Mouse (Mus musculus): ENCODE measurements around the gene Samd3. TPM values are rescaled to one million over a fixed set of nuclear protein-coding genes. Genes with fewer than 3 reads are reported as not detected.
A peak's percentile ranks its signal among the peaks of the same experiment; 100 is the strongest.

Gene Samd3
- polyA plus RNA-seq, 1 experiment from 2014 or later, result not detected

DNA sequence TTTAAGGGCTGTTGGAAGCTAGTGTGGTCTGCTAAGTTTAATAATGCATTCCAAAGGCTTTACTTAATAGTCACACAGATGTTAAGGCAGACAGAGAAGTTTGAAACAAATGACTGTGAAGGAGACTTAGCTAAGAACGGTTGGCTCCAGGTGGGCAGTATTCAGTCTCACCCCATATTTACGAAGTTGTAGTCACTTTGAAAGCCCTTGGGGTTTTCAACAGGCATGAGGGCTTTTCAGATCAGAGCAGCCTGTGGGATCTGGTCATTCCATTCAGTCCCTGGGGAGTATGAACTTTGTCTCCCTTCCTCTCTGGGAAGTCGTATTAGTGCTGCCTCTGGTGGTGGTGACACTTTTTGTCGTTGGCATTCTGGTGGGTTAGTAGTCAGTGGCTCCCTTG is 9.1 kb downstream of the Samd3 start:
- H3K4me3 ChIP-seq (ENCODE audit: low read length), result no peak overlapping the region
- ATAC-seq, result no peak
- WGBS, result 51% methylated on average over 4 of the region's 4 CpGs
- no peaks in the 10 kb centered on the region for H3K27me3 ChIP-seq (replicated peaks; ENCODE audit: control insufficient read depth, insufficient read depth, low read length)
- no peaks in the 10 kb centered on the region for H3K9me3 ChIP-seq (ENCODE audit: control insufficient read depth, low read length)
- H3K4me2 ChIP-seq (ENCODE audit: low read depth, low read length), result no peak overlapping the region
- H3K27ac ChIP-seq (ENCODE audit: low read length), result no peak overlapping the region
- no peaks in the 10 kb centered on the region for H3K4me1 ChIP-seq (ENCODE audit: control insufficient read depth, insufficient read depth, low read length)
- H3K36me3 ChIP-seq (ENCODE audit: control insufficient read depth, insufficient read depth, low read length), result no peaks in the 10 kb centered on the region
- no peak overlapping the region for H3K9ac ChIP-seq (ENCODE audit: low read depth, low read length)

DNA sequence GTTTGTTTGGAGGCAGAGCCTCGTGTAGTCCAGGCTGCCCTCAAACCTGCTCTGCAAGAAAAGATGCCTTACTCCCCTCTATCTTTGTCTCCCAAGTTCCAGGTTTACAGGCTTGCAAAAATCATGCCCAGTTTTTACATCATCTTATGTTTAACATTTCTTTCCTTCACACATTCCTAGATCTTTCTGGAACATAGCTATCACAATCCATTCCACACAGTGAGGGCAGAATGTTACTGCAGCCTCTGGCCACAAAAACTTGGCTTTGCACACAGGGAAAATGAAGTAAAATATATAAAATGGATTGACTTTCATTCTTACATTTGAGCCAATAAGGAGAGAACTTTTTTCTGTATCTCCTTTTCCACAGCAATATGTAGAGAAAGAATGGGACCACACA is 9.6 kb downstream of the Samd3 start:
- Histone ChIP-seq H3K27ac (ENCODE audit: low read length) (no peak overlapping the region), H3K9ac (ENCODE audit: low read depth, low read length) (no peak overlapping the region), H3K27me3 (replicated peaks; ENCODE audit: control insufficient read depth, insufficient read depth, low read length) (no peaks in the 10 kb centered on the region), H3K4me3 (ENCODE audit: low read length) (no peak overlapping the region), H3K4me1 (ENCODE audit: control insufficient read depth, insufficient read depth, low read length) (no peaks in the 10 kb centered on the region), H3K9me3 (ENCODE audit: control insufficient read depth, low read length) (no peaks in the 10 kb centered on the region), H3K36me3 (ENCODE audit: control insufficient read depth, insufficient read depth, low read length) (no peaks in the 10 kb centered on the region), H3K4me2 (ENCODE audit: low read depth, low read length) (no peak overlapping the region)
- ATAC-seq, result no peak
- WGBS, result 52% methylated on average over 1 of the region's 1 CpGs

DNA sequence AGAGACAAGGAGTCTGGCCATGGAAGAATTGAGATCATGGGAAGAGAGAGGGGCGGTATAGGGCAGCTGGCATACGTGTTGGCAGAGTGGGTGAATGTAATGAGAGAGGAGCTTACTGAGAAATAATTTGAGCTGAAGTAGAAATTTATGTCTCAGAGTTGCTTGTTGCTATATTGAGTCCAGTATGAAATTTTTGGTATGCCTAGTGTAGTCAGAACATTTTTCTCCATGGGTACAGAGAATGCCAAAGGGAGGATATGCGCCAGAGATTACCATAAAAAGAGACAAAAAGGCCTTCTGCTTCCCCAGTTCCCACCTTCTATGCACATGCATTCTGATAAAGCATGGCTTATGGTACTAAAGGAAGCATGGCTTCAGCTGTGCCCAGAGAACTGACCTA is 13.7 kb downstream of the Samd3 start:
- H3K4me1 ChIP-seq (ENCODE audit: control insufficient read depth, insufficient read depth, low read length), result no peaks in the 10 kb centered on the region
- H3K4me2 ChIP-seq (ENCODE audit: low read depth, low read length), result no peak overlapping the region
- no peaks in the 10 kb centered on the region for H3K9me3 ChIP-seq (ENCODE audit: control insufficient read depth, low read length)
- H3K36me3 ChIP-seq (ENCODE audit: control insufficient read depth, insufficient read depth, low read length), result no peaks in the 10 kb centered on the region
- H3K27me3 ChIP-seq (replicated peaks; ENCODE audit: control insufficient read depth, insufficient read depth, low read length), result no peaks in the 10 kb centered on the region
- WGBS, result 87% methylated on average over 3 of the region's 3 CpGs
- ATAC-seq, result no peak
- H3K4me3 ChIP-seq (ENCODE audit: low read length), result no peak overlapping the region
- no peak overlapping the region for H3K27ac ChIP-seq (ENCODE audit: low read length)
- H3K9ac ChIP-seq (ENCODE audit: low read depth, low read length), result no peak overlapping the region

DNA sequence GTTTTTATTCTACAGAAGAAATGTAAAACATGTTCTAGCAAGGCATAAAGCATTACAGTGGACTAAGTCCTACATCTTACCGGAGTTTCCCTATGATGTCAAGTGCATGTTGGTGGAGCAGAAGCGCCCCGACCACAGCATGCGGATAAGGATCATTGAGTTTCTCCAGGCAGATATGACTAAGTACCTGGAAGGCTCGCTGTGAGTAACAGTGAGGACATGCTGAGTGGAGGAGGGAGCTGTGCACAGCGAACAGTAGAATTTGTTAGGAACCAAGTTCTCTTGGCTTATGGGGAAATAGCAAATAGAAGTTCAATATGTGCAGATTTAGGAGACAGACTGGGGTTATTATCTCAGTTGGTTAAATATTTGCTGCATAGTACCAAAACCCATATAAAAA is 15.0 kb downstream of the Samd3 start:
- H3K36me3 ChIP-seq (ENCODE audit: control insufficient read depth, insufficient read depth, low read length), result no peaks in the 10 kb centered on the region
- no peak for ATAC-seq
- H3K27me3 ChIP-seq (replicated peaks; ENCODE audit: control insufficient read depth, insufficient read depth, low read length), result no peaks in the 10 kb centered on the region
- no peaks in the 10 kb centered on the region for H3K9me3 ChIP-seq (ENCODE audit: control insufficient read depth, low read length)
- no peak overlapping the region for H3K27ac ChIP-seq (ENCODE audit: low read length)
- no peak overlapping the region for H3K4me2 ChIP-seq (ENCODE audit: low read depth, low read length)
- H3K4me3 ChIP-seq (ENCODE audit: low read length), result no peak overlapping the region
- no peaks in the 10 kb centered on the region for H3K4me1 ChIP-seq (ENCODE audit: control insufficient read depth, insufficient read depth, low read length)
- H3K9ac ChIP-seq (ENCODE audit: low read depth, low read length), result no peak overlapping the region
- WGBS, result 82% methylated on average over 6 of the region's 6 CpGs

DNA sequence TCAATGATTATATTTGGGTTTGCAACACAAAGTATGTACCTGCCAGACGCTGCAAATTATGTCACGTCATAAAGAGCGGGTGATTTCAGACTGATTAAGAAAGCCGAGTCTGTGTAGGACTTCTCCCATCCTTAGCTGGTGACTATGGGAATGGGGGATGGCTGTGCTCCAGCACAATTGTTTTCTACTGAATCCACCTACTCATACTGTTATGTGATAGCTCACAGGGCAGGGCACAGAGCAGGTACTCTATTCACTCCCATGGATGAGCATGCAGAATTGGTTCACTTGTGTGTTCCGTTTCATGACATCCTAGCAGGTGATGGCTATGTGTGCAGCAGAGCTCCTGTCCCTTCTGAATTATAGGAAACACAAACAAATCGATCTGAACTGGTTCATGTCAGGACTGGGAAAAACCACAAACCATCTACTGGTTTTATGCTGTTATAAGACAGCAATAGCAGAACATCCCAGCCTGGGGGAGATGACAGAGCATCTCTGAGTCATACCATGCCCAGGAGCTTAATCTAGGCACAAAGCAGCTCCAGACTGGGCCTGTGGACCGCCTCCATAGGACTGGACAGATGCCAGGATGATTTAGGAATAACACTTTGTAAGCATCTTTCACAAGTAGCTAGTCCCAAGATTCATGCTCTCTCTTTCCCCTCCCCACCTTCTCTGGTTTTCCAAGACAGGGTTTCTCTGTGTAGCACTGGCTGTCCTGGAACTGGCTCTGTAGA is 20.1 kb downstream of the Samd3 start:
- Histone ChIP-seq H3K27ac (ENCODE audit: low read length) (no peak overlapping the region), H3K9me3 (ENCODE audit: control insufficient read depth, low read length) (no peaks in the 10 kb centered on the region), H3K36me3 (ENCODE audit: control insufficient read depth, insufficient read depth, low read length) (no peaks in the 10 kb centered on the region), H3K4me1 (ENCODE audit: control insufficient read depth, insufficient read depth, low read length) (no peaks in the 10 kb centered on the region), H3K4me3 (ENCODE audit: low read length) (no peak overlapping the region), H3K4me2 (ENCODE audit: low read depth, low read length) (no peak overlapping the region), H3K9ac (ENCODE audit: low read depth, low read length) (no peak overlapping the region), H3K27me3 (replicated peaks; ENCODE audit: control insufficient read depth, insufficient read depth, low read length) (no peaks in the 10 kb centered on the region)
- no peak for ATAC-seq
- 81% methylated on average over 7 of the region's 7 CpGs for WGBS

DNA sequence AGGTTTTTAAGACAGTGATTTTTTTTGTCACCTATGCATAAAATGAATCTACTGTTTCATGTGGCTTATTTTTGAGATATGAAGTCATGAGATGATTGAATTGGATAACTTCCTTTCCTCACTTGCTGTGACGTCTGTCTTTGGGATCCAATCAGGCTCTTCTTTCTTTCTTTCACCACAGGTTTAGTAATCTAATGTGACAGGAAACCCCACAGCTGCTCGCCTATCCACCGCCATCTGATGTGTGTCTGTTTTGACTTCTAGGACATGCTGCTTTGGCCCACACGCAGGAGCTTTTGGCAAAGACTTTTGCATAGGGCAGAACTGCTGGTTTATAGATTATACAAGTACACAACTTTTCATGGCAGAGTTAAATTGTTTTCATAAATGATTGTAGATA is 30.4 kb downstream of the Samd3 start:
- WGBS, result 65% methylated on average over 4 of the region's 4 CpGs
- ATAC-seq, result no peak

DNA sequence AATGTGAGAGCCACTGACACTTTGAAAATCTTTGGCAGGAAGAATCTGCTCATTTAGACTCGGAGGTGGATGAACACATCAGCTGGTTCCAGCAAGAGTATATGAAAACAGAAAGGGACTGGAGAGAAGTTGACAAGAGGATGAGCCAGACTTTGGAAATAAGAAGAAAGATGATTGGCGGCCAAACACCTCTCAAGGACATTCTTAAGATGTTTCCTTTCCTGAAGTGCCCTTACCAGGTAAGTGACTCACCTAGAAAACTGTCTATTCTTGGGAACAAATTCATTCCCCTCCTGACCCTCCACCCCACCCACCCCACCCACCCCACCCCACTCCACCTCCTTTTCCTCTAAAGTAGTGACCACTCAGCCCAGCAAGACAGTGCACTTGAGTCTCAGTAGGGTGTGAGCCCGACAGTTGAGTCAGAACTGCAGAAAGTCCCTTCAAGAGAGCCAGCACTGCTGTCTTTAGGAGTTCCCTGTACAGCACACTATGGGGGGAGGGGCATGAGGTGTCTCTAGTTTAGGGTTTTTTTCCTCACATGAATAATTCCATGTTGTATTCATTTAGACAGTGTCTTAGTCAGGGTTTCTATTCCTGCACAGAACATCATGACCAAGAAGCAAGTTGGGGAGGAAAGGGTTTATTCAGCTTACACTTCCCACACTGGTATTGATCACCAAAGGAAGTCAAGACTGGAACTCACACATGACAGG is 34.4 kb downstream of the Samd3 start:
- Histone ChIP-seq H3K4me2 (ENCODE audit: low read depth, low read length) (no peak overlapping the region), H3K9me3 (ENCODE audit: control insufficient read depth, low read length) (no peaks in the 10 kb centered on the region), H3K4me3 (ENCODE audit: low read length) (no peak overlapping the region), H3K4me1 (ENCODE audit: control insufficient read depth, insufficient read depth, low read length) (no peaks in the 10 kb centered on the region), H3K9ac (ENCODE audit: low read depth, low read length) (no peak overlapping the region), H3K27ac (ENCODE audit: low read length) (no peak overlapping the region), H3K27me3 (replicated peaks; ENCODE audit: control insufficient read depth, insufficient read depth, low read length) (no peaks in the 10 kb centered on the region), H3K36me3 (ENCODE audit: control insufficient read depth, insufficient read depth, low read length) (no peaks in the 10 kb centered on the region)
- no peak for ATAC-seq
- WGBS, result 76% methylated on average over 3 of the region's 3 CpGs

More for the DNA sequence above, 30.4 kb downstream of the Samd3 start:
- Histone ChIP-seq H3K4me1 (ENCODE audit: control insufficient read depth, insufficient read depth, low read length) (no peaks in the 10 kb centered on the region), H3K9me3 (ENCODE audit: control insufficient read depth, low read length) (no peaks in the 10 kb centered on the region), H3K4me3 (ENCODE audit: low read length) (no peak overlapping the region), H3K27me3 (replicated peaks; ENCODE audit: control insufficient read depth, insufficient read depth, low read length) (no peaks in the 10 kb centered on the region), H3K27ac (ENCODE audit: low read length) (no peak overlapping the region), H3K36me3 (ENCODE audit: control insufficient read depth, insufficient read depth, low read length) (no peaks in the 10 kb centered on the region), H3K4me2 (ENCODE audit: low read depth, low read length) (no peak overlapping the region), H3K9ac (ENCODE audit: low read depth, low read length) (no peak overlapping the region)

DNA sequence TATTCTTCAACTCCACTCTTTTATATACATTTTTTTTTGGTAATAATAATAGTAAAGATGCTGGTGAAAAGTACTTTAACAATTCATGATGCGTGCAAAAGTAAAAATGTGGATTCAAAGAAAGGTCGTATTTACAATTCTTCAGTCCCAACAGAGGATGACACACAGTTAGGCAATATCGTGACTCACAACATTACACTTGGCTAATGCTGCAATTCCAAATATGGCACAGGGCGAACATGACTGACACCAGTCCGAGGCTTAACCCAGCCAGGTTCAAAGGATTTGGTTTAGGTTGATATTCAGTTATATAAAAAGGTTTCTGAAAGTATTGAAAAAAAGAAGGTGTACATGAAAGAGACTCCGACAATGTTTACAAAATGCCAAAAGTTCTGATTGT is 45.9 kb downstream of the Samd3 start:
- H3K4me2 ChIP-seq (ENCODE audit: low read depth, low read length), result no peak overlapping the region
- no peak overlapping the region for H3K4me3 ChIP-seq (ENCODE audit: low read length)
- no peaks in the 10 kb centered on the region for H3K4me1 ChIP-seq (ENCODE audit: control insufficient read depth, insufficient read depth, low read length)
- no peak for ATAC-seq
- peaks cover 7% of the 10 kb centered on the region; the same call in 1 of the 2 replicates for H3K36me3 ChIP-seq (ENCODE audit: control insufficient read depth, insufficient read depth, low read length)
- 92% methylated on average over 6 of the region's 6 CpGs for WGBS
- no peak overlapping the region for H3K9ac ChIP-seq (ENCODE audit: low read depth, low read length)
- no peaks in the 10 kb centered on the region for H3K9me3 ChIP-seq (ENCODE audit: control insufficient read depth, low read length)
- H3K27ac ChIP-seq (ENCODE audit: low read length), result no peak overlapping the region
- no peaks in the 10 kb centered on the region for H3K27me3 ChIP-seq (replicated peaks; ENCODE audit: control insufficient read depth, insufficient read depth, low read length)

DNA sequence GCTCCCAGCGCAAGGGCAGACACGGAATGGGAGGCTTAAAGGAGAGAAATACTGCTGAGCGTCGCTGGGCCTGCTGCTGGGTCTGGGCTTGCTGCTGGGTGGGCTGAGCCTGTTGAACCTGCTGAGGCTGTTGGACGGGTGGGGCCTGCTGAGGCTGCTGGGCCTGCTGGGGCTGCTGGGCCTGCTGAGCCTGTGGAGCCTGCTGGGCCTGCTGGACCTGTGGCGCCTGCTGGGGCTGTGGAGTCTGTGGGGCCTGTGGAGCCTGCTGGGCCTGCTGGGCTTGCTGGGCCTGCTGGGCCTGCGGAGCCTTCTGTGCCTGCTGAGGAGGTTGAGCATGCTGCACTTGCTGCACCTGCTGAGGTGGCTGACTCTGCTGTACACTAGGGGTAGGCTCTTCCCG is 50.5 kb downstream of the Samd3 start:
- Histone ChIP-seq H3K9me3 (ENCODE audit: control insufficient read depth, low read length) (no peaks in the 10 kb centered on the region), H3K27ac (ENCODE audit: low read length) (no peak overlapping the region), H3K4me3 (ENCODE audit: low read length) (no peak overlapping the region), H3K9ac (ENCODE audit: low read depth, low read length) (no peak overlapping the region), H3K4me1 (ENCODE audit: control insufficient read depth, insufficient read depth, low read length) (no peaks in the 10 kb centered on the region), H3K4me2 (ENCODE audit: low read depth, low read length) (no peak overlapping the region), H3K36me3 (ENCODE audit: control insufficient read depth, insufficient read depth, low read length) (peaks cover 7% of the 10 kb centered on the region; the same call in 1 of the 2 replicates), H3K27me3 (replicated peaks; ENCODE audit: control insufficient read depth, insufficient read depth, low read length) (no peaks in the 10 kb centered on the region)
- 0 out of 2 replicates have a peak, but pooled peaks have one; percentile 33 for ATAC-seq
- 66% methylated on average over 8 of the region's 8 CpGs for WGBS

Data from intestine, embryonic 16.5 days (tissue).